8 mouse cellular contexts compared by ENCODE assay signal in the genomic region with DNA sequence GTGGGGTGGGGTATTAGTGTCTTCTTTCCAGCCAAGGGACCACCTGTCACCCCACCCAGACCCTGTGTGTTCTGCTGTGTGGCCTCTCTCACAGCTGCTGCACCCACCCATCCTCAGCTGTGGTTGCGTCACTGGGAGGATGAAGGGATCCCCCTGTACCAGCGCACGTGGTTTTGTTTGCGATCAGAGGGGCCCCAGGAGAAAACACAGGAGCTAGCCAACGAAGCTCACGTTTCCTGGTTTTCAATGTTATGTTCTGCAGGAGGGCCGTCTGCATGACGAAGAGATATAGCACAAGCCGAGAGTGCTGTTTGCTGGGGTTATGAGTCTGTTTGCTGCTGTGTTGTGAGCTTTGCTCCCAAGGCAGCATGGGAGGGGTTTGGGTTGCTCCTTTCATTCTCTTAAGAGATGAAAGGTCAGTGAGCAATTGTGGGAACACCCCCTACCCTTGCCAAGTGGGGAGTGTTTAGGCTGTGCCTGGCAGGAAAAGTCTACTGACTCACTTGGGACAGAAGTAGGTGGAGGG.
A peak's percentile ranks its signal among the peaks of the same experiment; 100 is the strongest.
DNase-seq lines count a peak whose midpoint lies in the region; ATAC-seq and TF ChIP-seq lines count a peak whose summit lies in the region.

No protein-coding gene starts in this region.

- no peak overlapping the region for H3ac ChIP-seq in myocyte (ENCODE audit: control insufficient read depth, insufficient read length)

- H3K9me3 ChIP-seq in intestine, embryonic 16.5 days (ENCODE audit: control insufficient read depth, low read length): no peaks in the 10 kb centered on the region
- H3K9me3 ChIP-seq in forebrain, embryonic 13.5 days (replicated peaks): no peaks in the 10 kb centered on the region

- 0 out of 2 replicates have a peak overlapping the region, but pooled peaks have one; percentile 1 for H3K9ac ChIP-seq in intestine, embryonic 16.5 days (ENCODE audit: low read depth, low read length)
- no peak overlapping the region for H3K9ac ChIP-seq in forebrain, embryonic 13.5 days

- no peaks in the 10 kb centered on the region for H3K79me2 ChIP-seq in myocyte (ENCODE audit: control insufficient read depth, insufficient read depth)

- no peak for TF ChIP-seq POLR2A in myocyte (IDR thresholded peaks at IDR 0.05; ENCODE audit: insufficient read length, low read depth)

- peak overlapping the region; percentile 23; the same call in 1 of the 2 replicates for H3K4me3 ChIP-seq in intestine, embryonic 16.5 days (ENCODE audit: low read length)
- H3K4me3 ChIP-seq in myocyte: peak overlapping the region; percentile 8
- no peak overlapping the region for H3K4me3 ChIP-seq in forebrain, embryonic 13.5 days

- DNase-seq in ovary, postnatal 36 days (ENCODE audit: low spot score): peak; percentile 9
- DNase-seq in ovary, postnatal 14 days (ENCODE audit: low spot score): no peak
- DNase-seq in heart, adult 11 months: peak; percentile 96
- no peak for DNase-seq in layer of hippocampus, adult 11-12 months (ENCODE audit: low spot score)
- DNase-seq in cerebellum, postnatal 4 days (ENCODE audit: low spot score in 2 of 2): no peak

- H3K27me3 ChIP-seq in intestine, embryonic 16.5 days (replicated peaks; ENCODE audit: control insufficient read depth, insufficient read depth, low read length): no peaks in the 10 kb centered on the region
- H3K27me3 ChIP-seq in myocyte (ENCODE audit: control insufficient read depth, insufficient read depth, insufficient read length): no peaks in the 10 kb centered on the region
- no peaks in the 10 kb centered on the region for H3K27me3 ChIP-seq in forebrain, embryonic 13.5 days

- H3K36me3 ChIP-seq in intestine, embryonic 16.5 days (ENCODE audit: control insufficient read depth, insufficient read depth, low read length): no peaks in the 10 kb centered on the region
- H3K36me3 ChIP-seq in myocyte (ENCODE audit: control insufficient read depth, insufficient read depth): no peaks in the 10 kb centered on the region
- H3K36me3 ChIP-seq in forebrain, embryonic 13.5 days (ENCODE audit: poor library complexity, severe bottlenecking): no peaks in the 10 kb centered on the region

- ATAC-seq in intestine, embryonic 16.5 days: peak; percentile 97
- ATAC-seq in forebrain, embryonic 13.5 days: no peak

- H3K27ac ChIP-seq in intestine, embryonic 16.5 days (ENCODE audit: low read length): peak overlapping the region; percentile 77
- H3K27ac ChIP-seq in forebrain, embryonic 13.5 days: no peak overlapping the region

- peak overlapping the region; percentile 38 for H3K4me2 ChIP-seq in intestine, embryonic 16.5 days (ENCODE audit: low read depth, low read length)
- peak overlapping the region; percentile 79 for H3K4me2 ChIP-seq in myocyte (ENCODE audit: low read depth)
- no peak overlapping the region for H3K4me2 ChIP-seq in forebrain, embryonic 13.5 days

- peaks cover 10% of the 10 kb centered on the region; the same call in 1 of the 2 replicates for H3K4me1 ChIP-seq in intestine, embryonic 16.5 days (ENCODE audit: control insufficient read depth, insufficient read depth, low read length)
- H3K4me1 ChIP-seq in forebrain, embryonic 13.5 days: 0 out of 2 replicates have a peak, but pooled peaks cover 6% of the 10 kb centered on the region

- 13% methylated on average over 9 of the region's 9 CpGs for WGBS in intestine, embryonic 16.5 days
- 26% methylated on average over 9 of the region's 9 CpGs for WGBS in forebrain, embryonic 13.5 days

TF ChIP-seq in myocyte, 11 proteins besides CTCF, POLR2A, EP300 and RAD21:
- TF ChIP-seq TCF3 (IDR thresholded peaks at IDR 0.05; ENCODE audit: insufficient read length, low read depth) (peak; percentile 99), MYOD1 (IDR thresholded peaks at IDR 0.05; ENCODE audit: control insufficient read depth in 1 of 3, insufficient read length in 2 of 3, low read depth in 2 of 3) (peak; percentile 85 to 99 (median 99)), TCF12 (IDR thresholded peaks at IDR 0.05; ENCODE audit: insufficient read depth, poor library complexity, severe bottlenecking) (peak; percentile 96), SRF (IDR thresholded peaks at IDR 0.05; ENCODE audit: control insufficient read depth, insufficient read length, low read depth) (peak; percentile 1), MYOG (IDR thresholded peaks at IDR 0.05; ENCODE audit: control insufficient read depth in 1 of 3, insufficient read depth in 1 of 3, insufficient read length in 2 of 3, low read depth in 2 of 3) (peak; percentile 96 to 99 (median 99)), MAX (IDR thresholded peaks at IDR 0.05; ENCODE audit: low read depth) (peak; percentile 88), CEBPB (IDR thresholded peaks at IDR 0.05; ENCODE audit: insufficient read depth, poor library complexity, severe bottlenecking) (peak; percentile 90), REST (IDR thresholded peaks at IDR 0.05; ENCODE audit: insufficient read depth, insufficient read length) (no peak), USF1 (IDR thresholded peaks at IDR 0.05; ENCODE audit: low read depth) (peak; percentile 80), E2F4 (IDR thresholded peaks at IDR 0.05; ENCODE audit: insufficient read depth) (no peak), POLR2AphosphoS2 (IDR thresholded peaks at IDR 0.05; ENCODE audit: insufficient read length, low read depth) (no peak)
TF ChIP-seq in myocyte: peak in this region for 8.

Comparison
In these comparisons a context has a peak if more than half of its experiments do, and no peak if none do; other contexts are left out.
1. DNase-seq: peak in ovary, postnatal 36 days (single experiment) and heart, adult 11 months (single experiment); none in ovary, postnatal 14 days (single experiment), layer of hippocampus, adult 11-12 months (single experiment) and cerebellum, postnatal 4 days (0 of 2).